Mouse (Mus musculus) left cerebral cortex, postnatal 36 days (tissue): ENCODE data around the gene Cdadc1. TPM values are rescaled to one million over a fixed set of nuclear protein-coding genes. Genes with fewer than 3 reads are reported as not detected.
"Not testable (repeated sequence)": the region's sequence is repeated elsewhere in the genome, so short reads cannot be mapped to it uniquely, and the experiment has no call there.

Source experiments
- DNase-seq, 2 experiments: peaks; one replicate each; pipeline ENCODE4 v3.0.0; 2021 to 2022; ENCODE audit warnings: low spot score in 2 of 2, mixed read lengths in 1 of 2
- intact Hi-C: fragments of 180-260 bp; cut with DNase I; formaldehyde crosslinking; loops from one replicate; pipeline ENCODE4 v1.15.1; 2025
- total RNA-seq, 2 experiments: library from RNA; stranded (reverse); gene quantifications; 2 replicates each; pipeline ENCODE4 v1.2.3; 2021

Gene Cdadc1
- total RNA-seq, 2 experiments from 2014 or later, result 74.7 to 75.4 TPM

DNA sequence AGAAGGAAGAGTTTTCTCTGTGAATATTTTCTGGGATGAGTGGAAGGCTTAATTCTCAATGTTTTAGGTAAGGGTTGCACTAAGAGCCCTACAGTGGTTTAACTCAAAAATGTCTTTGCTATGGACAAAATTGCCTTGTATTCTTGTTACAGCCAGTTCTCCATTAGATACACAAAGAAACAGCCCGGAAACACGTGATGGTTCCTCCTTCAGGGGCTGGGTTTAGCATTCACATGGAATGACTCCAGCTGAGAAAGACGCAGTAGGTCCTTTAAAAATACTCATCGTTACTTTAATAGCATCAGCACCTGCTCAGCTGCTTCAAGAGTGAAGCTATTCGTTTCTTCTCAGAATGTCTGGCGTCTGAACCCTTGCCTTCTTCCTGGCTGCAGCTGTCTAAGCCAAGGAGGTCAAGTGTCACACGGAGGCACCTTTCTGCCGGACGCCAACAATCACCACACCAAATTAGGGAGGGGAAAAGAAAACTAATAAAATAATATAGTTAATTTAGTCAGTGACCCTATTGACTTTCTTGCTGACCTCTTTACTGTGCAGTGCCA is 26.6 kb upstream of the Cdadc1 start:
- intact Hi-C loops, result no loop called here
- no peak for DNase-seq

DNA sequence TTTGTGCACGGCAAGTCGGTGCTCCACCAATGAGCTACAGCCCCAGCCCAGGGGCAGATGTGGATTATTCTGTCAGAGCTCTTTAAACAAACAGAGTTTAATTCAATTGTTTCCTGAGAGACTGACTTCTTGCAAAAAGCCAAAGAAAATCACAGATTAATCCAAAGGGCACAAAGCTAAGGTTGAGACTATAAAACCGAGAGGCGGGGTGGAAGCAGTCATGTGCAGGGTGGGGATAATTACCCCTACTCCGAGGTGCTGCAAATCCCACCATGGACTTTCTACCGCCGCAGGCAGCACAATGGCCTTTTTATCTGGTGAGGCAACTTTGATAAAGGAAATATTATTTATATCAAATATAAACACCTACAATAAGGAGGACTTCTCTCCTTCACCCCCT is 19.0 kb upstream of the Cdadc1 start:
- intact Hi-C loops, result no loop called here
- no peak for DNase-seq

DNA sequence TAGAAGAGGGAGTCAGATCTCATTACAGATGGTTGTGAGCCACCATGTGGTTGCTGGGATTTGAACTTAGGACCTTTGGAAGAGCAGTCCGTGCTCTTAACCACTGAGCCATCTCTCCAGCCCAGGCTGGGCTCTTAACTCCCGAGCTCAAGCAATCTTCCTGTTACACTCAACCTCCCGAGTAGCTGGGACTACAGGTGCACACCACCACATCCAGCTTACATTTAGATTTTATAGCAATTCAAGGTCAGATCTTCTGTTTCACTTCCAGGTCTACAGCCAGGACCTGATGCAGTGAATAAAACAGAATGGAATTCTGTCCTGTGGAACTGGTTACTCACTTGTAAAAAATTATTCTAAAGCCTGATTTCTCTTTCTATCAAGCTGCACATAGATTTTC is 16.4 kb upstream of the Cdadc1 start:
- intact Hi-C loops, DNase-seq: not testable (repeated sequence)

DNA sequence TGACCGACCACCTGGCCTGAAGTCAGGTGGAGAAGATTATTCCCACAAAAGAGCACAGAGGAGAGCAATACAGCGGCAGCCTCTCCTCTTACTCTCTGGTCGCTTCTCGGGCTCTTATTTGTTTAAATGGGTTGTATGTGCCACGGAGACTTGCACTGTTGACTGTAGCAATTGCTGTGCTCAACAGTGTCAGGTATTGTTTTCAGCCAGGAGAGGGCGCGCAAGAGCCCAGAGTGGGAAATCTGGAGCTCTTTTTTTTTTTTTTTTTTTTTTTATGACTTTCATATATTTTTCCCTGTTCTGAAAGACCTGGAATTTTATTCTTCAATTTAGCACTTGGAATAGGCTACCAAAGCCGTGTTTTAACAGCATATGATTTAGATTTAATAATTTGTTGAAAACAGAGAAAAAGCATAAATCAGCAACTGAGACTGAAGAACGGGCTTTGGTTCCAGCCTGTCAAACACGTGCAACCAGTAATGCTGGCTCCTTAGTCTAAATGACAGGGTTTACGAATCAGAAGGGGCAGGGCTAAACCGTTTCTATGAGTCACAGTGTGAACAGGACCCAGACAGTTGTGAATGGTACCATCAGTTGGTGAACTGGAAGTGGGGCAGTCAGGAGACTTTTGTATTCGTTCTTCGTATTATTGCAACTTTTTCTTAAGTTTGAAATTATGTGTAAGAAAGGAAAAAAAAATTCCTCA is 15.3 kb upstream of the Cdadc1 start:
- DNase-seq, result peak in 1 of 2 experiments; percentile 37
- intact Hi-C loops, result loop anchor here (2.0 kb wide), 2 partner anchors 330 to 404 kb away; no protein-coding TSS in a partner anchor

DNA sequence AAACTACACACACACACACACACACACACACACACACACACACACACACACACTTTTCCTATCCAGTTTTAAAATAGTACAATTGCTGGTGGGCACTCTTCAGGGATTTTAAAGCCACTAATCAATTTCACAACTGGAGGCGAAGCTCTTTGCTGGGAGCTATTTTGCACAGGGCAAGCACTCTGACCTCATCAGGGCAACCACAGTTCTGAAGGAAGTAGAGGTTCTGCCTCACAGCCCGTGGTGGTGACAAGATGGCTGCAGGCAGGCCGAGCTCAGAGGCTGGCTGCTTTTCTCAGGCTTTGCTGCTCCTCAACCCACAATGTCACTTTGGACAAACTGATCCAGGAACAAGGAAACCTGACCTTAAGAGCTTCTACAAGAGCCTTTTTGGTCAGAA is 9.3 kb upstream of the Cdadc1 start:
- no peak for DNase-seq
- intact Hi-C loops, result no loop called here

DNA sequence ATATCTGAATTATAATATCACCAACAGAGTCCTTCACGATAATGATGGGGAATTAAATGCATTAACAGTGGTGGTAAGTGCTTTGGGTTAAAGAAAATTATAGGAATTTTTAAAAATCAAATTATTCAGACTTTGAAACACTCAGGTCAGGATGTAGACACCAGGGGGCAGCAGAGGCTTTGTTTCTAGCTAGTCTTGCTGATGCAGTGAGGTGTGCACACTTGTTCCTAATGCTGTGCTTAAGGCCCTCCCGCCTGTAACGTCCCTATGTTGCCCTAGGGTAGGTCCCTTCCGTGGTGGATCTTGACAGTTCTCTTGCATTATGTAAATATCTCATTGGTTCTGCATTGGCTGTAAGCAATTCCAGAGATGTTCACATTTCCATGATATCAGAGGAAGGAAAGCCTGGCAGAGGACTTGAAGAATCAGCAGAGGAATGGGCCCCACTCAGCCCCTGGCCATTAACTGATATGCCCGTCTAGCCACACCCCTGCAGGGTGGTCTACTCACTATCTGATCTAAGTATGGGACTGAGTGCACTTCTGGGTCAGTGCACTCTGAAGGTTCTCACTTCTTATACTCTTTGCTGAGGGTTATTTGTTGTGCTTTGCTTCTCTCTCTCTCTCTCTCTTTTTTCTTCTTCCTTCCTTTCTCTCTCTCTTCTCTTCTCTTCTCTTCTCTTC is 8.1 kb upstream of the Cdadc1 start:
- DNase-seq, result peak in 1 of 2 experiments; percentile 51
- intact Hi-C loops, result loop anchor here (1.0 to 2.0 kb wide), 2 partner anchors 338 to 411 kb away; no protein-coding TSS in a partner anchor

DNA sequence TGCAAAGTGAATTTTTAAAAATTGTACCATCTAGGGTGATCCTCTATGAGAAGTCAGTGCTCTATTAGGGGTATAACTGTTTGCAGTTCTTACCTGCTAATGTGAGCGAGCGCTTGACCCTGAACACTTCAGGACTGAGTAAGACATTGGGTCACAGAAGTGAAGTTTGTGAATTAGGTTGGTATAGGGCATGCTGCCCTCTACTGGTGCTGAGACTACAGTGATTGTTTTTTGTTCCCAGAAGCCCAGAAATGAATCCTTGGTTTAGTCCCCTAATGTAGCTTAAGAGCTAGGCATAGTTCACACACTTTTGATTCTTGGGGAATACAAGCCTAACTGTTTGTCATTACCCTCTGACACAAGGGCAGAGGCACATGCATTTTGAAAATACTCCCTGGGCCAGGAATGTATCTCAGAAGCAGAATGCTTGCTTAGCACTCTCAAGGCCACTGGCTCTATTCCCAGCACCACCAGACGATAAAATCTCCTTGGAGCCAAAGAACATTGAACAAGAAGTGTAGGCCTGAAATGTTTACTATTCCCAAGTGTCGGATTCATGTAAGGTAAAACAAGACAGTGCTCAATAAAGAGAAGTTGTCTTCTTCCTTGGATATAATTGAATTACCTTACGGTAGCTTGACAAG is 6.4 kb upstream of the Cdadc1 start:
- intact Hi-C loops, result loop anchor here (2.0 kb wide), 1 partner anchor 413 kb away; no protein-coding TSS in a partner anchor
- DNase-seq, result no peak

DNA sequence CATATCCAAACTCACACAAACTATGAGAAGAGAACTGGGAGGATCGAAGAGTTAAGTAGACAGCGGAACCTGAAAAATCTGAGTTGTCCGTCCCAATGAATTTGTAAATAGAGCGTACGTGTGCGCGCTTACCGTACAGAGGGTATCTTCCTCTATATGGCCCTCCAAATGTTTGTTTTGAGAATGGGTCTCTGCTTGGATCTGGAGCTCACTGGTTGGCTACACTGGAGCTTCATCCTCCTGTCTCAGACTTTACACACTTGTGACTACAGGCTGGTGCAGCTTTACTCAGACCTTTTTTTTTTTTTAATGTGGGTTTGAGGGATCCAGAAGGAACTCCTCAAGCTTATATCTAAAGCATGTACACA is 485 bp upstream of the Cdadc1 start:
- no peak for DNase-seq
- intact Hi-C loops, result loop anchor here (10.0 kb wide), 1 partner anchor 443 kb away; no protein-coding TSS in a partner anchor

DNA sequence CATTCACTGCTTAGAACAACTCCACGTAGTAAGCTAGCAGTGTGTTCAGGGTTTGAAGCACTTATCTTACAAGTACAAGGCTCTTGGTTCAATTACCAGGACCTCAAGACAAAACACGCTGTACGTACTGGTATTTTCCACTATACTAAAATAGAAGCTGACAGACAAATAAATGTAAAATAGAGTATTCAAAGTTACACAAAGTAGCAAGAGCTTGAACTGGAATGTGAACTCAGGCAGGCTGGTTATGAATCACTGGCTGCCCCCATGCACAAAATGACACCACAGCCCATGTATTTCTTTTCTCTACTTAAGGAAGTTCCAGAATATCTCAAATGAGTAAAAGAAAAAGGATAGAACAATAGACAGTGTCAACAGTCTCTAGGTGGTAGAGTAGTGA is 2.8 kb downstream of the Cdadc1 start:
- intact Hi-C loops, result loop anchor here (10.0 kb wide), 1 partner anchor 440 kb away; no protein-coding TSS in a partner anchor
- DNase-seq, result no peak

DNA sequence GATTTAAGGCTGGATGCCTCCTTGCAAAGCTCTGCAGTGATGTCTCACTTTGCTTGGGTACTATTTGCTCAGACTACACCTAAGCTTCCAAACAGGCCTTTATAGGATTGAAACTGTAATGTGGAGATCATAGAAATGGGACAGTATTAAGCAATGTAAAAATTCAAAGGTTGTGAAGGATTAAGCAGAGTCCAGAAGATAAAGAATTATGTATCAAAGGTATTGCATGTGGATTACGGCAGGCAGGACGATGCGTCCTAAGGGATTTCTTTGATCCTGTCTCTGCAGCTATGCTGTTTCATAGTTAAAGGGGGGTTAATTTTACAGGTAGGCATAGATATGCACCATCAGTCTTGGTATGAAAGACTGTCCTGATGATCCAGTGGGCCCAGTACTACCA is 5.2 kb downstream of the Cdadc1 start:
- DNase-seq, result no peak
- intact Hi-C loops, result loop anchor here (10.0 kb wide), 1 partner anchor 438 kb away; no protein-coding TSS in a partner anchor

DNA sequence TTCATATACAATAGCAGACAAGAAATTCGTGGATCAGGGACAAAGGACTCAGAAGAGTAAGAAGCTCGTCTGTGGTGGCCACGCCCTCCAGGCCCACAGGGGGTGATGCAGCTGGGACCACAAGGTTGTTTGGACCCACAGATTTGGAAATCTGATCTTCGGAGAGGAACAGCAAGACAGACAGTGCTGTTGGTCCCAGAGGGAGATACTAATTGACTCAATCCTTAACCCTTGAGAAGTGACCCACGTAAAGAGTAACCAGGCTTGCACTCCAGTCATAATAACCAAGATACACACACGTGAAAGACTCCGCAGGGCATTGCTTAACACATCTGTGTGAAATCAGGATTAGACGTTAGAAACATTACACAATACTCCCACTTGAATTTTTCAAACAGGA is 5.9 kb downstream of the Cdadc1 start:
- no peak for DNase-seq
- intact Hi-C loops, result loop anchor here (10.0 kb wide), 1 partner anchor 437 kb away; no protein-coding TSS in a partner anchor

DNA sequence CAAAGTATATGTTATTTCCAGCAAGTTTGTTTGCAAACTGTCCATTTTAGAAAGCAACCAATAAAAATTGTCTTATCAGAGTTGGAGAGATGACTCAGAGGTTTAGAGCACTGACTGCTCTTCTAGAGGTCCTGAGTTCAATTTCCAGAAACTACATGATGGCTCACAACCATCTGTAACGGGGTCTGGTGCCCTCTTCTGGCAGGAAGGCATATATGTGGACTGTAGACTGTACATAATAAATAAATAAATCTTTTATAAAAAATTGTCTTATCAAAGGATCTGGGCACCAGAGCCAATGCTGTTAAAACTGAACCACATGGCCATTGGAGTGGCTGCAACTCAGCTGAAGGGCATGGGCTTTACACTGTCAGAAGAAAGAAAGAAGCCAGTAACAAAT is 7.1 kb downstream of the Cdadc1 start:
- no peak for DNase-seq
- intact Hi-C loops, result loop anchor here (10.0 kb wide), 1 partner anchor 436 kb away; no protein-coding TSS in a partner anchor

DNA sequence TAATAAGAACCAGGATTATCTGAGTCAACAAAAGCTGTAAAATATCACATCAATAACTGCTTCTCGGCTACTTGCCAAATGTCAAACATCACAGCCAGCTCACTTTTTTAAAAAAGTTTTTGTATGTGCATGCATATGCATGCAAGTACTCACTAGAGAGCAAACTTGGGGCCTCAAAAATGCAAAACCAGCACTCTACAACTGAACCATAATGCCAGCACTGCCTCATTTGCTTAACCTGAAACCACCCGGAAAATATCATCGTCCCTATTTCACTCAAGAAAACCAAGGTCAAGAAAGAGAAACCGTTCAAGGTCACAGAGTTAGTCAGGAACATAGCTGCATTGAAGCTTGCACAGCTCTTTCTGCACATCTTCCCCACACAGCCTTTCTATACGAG is 21.4 kb downstream of the Cdadc1 start:
- no peak for DNase-seq
- intact Hi-C loops, result no loop called here

DNA sequence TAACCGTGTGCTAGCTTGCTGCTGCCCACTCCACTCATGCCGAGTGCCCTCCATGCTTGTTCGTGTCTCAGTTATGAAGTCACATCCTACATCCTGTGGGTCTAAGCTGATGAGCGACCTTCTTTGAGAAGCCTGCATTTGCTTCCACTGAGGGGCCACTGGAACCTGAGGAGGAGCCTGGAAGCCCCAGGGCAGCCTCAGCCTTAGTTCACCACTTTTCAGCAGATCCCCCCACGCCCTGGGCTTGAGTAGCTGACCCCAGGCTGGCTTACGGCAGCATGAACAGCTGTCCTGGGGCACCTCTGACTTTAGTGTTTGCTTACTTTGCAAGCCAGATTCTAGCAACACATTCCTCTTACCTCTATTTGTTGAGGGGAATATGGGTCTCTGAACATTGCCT is 31.0 kb downstream of the Cdadc1 start:
- intact Hi-C loops, result no loop called here
- no peak for DNase-seq

DNA sequence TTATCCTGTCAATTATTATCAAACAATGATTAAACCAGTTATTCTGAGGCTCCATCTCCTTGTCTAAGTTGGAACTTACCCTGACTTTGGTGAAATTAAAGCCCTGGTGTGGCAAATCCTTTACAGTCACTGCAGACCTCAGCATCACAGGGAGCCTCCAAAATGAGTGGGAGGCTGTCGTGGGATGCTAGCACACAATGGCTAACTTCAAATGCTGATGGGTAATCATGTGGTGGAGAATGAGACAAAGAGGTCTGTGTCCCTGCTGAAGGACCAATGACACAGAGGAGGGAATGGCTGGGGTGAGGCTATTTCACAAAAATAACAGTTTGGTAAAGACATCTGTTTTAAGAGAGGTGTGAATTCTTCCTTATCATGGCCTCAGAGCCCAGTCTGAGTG is 39.9 kb downstream of the Cdadc1 start:
- intact Hi-C loops, result loop anchor here (5.0 to 10.0 kb wide), 5 partner anchors 91 to 403 kb away; no protein-coding TSS in a partner anchor

DNA sequence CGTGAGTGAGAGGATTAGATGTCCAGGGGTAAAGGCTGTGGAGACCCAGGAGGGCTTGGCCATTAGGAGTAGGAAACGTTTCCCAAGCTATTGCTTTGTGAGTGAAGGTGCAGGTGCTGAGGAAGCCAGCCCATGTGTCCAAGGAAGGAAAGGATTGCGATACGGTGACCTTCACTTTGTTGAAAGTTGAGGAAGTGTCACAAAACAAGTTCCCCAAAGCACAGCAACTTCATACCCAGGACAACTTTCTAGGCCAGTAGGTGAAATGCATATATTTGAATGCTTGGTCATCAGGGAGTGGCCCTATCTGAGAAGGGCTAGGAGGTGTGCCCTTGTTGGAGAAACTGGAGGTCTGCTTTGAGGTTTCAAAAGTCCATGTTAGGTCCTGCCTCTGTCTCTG is 40.7 kb downstream of the Cdadc1 start:
- intact Hi-C loops, result loop anchor here (5.0 to 10.0 kb wide), 5 partner anchors 90 to 402 kb away; no protein-coding TSS in a partner anchor
- no peak for DNase-seq

More for the DNA sequence above, 39.9 kb downstream of the Cdadc1 start:
- no peak for DNase-seq

DNA sequence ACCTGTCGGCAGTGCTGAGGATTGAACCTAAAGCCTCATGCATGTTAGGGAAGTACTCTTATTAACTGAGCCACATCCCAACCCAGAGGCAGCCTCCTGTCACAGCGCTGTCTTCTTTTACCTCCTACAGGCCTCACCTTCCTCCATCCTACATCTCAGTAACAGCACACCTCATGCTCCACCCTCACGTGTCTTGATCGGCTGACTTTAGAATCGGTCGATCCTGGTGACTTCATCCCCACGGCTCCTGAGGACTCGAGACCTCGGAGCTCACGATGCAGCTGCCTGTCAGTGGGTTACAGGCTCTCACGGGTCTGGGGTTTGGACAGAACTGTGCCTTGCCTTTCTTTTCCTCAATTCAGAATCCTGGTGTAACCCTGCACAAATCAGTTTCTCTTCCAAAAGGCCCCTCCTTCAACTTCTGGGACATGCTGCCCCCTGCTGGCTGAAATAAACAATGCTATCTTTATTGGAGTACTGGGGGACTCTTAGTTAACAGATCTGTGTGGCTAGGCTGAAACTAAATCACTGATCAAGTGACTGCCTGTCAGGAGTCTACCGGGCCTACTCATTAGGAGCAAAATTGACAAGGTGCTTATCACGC is 41.7 kb downstream of the Cdadc1 start:
- intact Hi-C loops, result loop anchor here (5.0 to 10.0 kb wide), 5 partner anchors 89 to 401 kb away; no protein-coding TSS in a partner anchor
- DNase-seq, result peak; percentile 52 to 81

DNA sequence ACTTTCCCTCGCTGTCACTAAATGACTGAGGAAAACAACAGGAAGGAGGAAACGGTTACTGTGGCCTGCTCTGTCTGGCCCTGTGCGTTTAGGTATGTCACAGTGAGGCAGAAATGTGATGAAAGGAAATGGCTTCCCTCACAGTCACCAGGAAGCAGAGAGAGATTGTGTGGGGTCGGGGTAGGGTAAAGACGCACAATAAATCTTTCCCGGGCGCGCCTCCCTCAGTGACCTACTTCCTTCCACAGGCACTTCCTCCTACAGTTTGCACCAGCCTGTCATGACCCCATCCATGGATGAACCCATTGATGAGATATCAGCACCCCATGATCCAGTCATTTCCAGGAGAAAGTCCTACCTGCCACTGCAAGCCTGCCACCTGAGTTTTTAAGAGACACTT is 42.7 kb downstream of the Cdadc1 start:
- intact Hi-C loops, result loop anchor here (5.0 to 10.0 kb wide), 5 partner anchors 88 to 400 kb away; no protein-coding TSS in a partner anchor
- no peak for DNase-seq

DNA sequence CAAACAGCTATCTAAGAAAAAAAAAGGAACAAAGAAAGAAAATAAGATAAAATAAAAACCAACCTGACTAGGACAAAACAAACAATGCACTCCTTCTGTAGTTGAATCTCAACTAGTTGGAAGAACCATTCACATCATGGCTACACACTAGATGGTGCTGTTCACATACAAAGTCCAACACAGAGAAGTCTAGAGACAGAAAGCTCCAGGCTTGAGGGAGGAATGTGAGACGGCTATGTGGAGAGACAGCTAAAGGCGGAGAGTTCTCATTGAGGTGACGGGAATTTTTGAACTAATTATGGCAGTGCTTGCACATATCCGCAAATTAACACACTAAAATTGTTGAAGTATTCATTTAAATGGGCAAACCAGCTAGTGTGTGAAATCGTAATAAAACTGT is 43.7 kb downstream of the Cdadc1 start:
- intact Hi-C loops, result loop anchor here (10.0 kb wide), 3 partner anchors 219 to 399 kb away; no protein-coding TSS in a partner anchor
- no peak for DNase-seq
